Mouse (Mus musculus) right cerebral cortex, postnatal 14 days (tissue): ENCODE data around the gene Ism1.
A peak's percentile ranks its signal among the peaks of the same experiment; 100 is the strongest.

Source experiments
- DNase-seq: peaks from one replicate; pipeline ENCODE4 v3.0.0; 2022

Gene Ism1

GRCm38 (mm10) chr2:139677809-139678274 is at the start of gene Ism1:
TSS of gene Ism1 (plus strand) at chr2:139678178.
- peak; percentile 31 for DNase-seq

- DNase-seq: no peak
Observed at GRCm38 (mm10) chr2:139628731-139629130, 49.2 kb upstream of the Ism1 start.

DNA sequence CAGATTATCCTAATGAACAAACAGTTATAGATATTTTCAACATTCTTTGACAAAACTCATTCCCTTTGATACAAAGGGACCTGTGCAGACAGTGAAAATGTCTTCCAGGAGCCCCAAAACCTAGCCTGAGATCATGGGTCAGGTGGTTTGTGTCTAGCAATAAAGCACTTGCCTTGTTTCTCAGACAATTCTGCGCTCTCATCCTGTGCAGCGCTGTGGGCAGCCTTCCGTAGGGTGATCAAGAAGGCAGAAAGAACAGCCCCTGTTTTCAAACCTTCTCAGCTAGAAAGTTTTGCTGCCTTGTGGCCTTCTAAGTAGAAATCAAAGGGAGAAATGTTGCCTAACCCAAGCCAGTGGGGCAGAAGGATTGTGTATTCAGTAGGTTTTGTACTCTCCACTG is 48.3 kb upstream of the Ism1 start:
- no peak for DNase-seq

GRCm38 (mm10) chr2:139634506-139634905 is 43.5 kb upstream of the Ism1 start:
- no peak for DNase-seq

GRCm38 (mm10) chr2:139637861-139638260 is 40.1 kb upstream of the Ism1 start:
- DNase-seq: no peak

DNA sequence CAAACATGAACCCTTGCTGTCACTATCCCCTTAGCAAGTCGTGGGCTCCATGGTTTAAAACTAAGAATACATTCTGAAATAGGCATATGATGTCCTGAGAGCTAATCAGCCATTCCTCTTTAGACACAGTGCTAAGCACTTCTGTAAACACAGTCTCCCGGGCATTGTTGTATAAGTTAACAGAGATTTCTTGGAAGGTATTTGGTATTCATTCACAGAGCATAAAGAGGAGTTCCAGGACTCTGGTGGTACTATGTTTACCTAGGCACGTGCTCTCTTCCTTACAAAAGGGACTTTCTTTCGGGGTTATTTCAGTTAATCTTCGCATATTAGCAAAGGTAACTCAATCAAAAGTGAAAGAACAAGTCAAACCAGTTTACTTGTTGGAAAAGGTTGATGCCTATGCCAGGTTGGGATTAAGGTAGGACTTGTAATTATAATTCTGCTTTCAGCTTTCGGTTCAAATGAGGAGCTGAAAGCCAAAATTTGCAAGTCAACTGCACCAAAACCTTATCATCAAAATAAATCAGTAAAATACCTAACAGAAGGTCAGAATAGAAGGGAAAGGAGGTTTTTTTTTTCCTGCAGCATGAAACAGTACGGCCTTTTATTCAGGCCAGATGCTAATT is 36.1 kb upstream of the Ism1 start:
- DNase-seq: no peak

DNA sequence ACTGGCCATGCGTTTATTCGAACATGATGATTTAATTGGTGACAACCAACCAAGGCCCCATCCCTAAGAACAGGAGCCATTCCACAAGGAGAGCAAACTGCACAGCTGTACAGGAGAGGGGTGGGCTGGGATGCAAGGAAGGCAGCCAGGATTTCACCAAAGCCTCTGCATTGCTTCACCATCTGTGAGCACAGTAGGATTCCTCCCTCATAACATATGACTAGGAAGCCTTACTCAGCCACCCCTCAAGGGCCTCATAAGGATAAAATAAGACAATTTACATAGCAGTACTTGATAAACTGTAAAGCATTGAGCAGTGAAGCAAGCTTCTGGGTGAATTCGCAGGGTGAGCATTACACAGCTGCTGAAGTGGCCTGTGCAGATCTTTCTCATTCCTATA is 28.5 kb upstream of the Ism1 start:
- peak; percentile 13 for DNase-seq

GRCm38 (mm10) chr2:139656750-139657149 is 21.2 kb upstream of the Ism1 start:
- DNase-seq: no peak

DNA sequence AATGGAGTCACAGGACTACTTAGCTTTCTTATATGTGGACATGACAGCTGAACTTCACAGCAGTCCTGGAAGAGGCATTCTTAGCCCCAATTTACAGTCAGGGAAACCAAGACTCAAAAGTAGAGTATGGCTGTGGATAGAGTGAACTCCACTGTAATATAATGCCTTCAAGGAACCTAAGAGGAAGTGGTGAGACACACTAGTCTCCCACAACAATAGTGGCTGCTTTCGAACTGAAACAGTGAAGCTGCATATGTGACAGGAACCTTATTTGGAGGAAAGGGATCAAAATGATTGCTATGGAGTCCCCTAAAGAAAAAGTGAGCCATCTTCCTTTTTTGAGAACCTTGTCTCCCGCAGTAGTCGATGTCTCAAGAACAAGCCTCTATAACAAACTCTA is 6.1 kb upstream of the Ism1 start:
- no peak for DNase-seq

GRCm38 (mm10) chr2:139672371-139672770 is 5.6 kb upstream of the Ism1 start:
- no peak for DNase-seq

- DNase-seq: peak; percentile 77
Observed at GRCm38 (mm10) chr2:139677065-139677762, 764 bp upstream of the Ism1 start.

DNA sequence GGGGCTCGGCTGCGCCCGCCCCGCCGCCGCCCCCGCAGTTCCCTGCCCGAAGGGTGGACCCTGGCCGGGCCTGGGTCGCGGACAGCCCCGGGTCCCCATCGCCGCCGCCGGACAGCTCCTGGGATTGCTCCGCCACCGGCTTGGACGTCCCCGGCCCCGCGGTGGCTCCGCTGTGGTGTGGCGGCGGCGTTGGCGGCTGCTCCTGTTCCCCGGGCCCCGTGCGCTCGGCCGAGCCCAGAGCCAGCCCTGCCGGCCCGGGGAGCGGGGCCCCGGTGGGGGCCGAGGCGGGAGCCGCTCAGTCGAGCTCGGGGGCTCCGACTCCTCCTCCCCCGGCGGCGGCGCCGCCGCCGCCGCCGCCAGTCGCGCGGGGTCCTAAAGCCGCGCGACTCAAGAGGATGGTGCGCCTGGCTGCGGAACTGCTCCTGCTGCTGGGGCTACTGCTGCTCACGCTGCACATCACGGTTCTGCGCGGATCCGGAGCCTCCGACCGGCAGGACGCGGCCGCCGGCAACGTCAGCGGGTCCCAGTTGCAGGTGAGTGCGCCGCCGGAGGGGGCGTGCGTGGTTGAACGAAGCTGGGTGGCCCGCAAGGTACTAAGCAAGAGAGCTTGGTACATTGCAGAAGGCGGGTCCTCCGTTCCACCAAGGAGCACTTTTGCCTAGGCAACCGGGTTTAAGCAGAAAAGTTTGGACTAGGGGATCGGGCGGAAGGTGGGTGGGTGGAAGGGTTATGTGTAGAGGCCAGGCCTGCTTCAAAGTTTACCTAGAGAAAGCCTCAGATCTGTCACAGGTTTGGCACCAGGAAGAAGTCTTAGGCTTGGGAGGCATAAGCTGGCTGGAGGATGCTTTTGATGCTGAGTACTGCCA is 530 bp downstream of the Ism1 start:
- peak; percentile 61 for DNase-seq

GRCm38 (mm10) chr2:139682540-139682939 is 4.6 kb downstream of the Ism1 start:
- no peak for DNase-seq

DNA sequence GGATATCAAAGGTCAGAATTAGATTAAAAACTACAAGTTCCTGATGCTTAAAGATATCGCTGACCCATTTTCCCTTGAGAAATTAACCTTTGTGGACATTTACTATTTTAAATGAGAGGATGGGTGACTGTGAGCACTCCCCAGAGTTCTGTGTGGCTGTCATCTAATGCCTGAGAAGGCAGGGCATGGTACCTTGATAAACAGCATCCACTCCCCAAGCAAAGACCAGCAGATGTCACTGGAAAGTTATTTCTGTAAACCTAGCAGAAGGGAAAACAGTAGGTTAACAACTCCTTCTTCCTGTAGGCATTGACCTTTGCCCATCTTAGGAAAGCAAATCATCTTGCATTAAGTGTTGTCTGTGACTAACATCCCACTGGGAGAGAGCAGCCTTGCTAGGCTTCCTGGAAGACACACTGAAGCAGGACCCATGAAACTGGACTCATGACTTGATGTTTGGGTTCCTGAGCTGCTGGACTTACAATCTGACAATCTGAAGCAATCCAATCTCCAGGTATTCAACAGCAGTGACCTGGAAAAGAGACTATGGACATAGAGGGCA is 11.5 kb downstream of the Ism1 start:
- DNase-seq: no peak

DNA sequence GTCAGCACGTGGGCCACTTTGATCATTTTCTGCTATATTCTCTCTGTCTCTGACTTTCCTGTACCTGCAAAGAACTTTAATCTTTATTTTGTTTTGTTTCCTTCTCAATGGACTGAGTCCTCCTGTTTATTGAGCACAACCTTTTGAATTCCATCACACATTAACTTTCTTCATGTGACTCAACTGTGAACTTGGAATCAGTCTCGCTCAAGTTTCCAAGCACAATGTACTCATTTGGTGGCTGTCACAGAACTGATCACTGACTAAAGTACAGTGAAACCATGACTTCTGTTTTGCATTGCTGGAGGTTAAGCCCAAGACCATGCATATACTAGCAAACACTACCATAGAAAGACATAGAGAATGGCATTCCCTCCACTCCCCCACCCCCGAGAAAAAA is 15.5 kb downstream of the Ism1 start:
- DNase-seq: no peak

GRCm38 (mm10) chr2:139694638-139695037 is 16.7 kb downstream of the Ism1 start:
- no peak for DNase-seq

DNA sequence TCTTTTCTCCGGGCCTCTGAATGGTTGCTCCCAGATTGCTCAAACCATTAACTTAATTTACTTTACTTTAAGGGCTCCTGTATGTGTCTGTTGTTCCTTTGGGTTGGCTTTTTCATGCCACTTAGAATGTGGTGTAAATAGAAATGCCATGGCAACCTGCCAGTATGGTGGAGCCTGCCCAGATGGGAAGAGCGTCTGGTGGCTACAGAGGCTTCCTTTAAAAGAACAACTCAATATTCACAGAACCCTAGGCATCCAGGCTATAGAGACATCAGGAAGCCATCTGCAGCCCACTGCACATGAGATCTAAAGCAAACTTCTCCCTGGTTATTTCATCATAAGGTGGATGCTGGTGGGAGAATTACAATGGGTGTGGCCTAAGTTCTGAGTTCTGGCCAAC is 18.6 kb downstream of the Ism1 start:
- peak; percentile 25 for DNase-seq

- DNase-seq: no peak
Observed at GRCm38 (mm10) chr2:139700609-139701008, 22.6 kb downstream of the Ism1 start.

GRCm38 (mm10) chr2:139704951-139705350 is 27.0 kb downstream of the Ism1 start:
- DNase-seq: no peak

GRCm38 (mm10) chr2:139708194-139708899 is 30.4 kb downstream of the Ism1 start:
- DNase-seq: no peak

DNA sequence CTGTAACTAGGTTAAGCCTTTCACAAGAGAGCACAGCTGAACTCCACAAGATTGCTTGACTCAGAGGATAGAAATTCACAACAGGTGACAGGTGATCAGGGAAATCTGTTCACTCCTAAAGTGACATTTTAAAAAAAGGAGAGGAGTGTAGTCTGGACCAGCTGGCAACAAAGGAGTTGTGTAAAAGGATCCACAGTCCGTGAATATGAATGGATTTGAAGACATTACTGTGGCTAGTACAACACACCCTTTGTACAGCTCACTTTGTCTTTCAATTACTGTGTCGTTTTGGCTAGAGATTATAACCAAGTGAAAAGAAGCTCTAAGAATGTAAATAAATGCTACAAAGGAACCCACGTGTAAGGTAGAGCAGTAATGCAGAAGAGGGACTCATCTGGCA is 33.7 kb downstream of the Ism1 start:
- no peak for DNase-seq

- DNase-seq: no peak
Observed at GRCm38 (mm10) chr2:139712046-139712445, 34.1 kb downstream of the Ism1 start.

- DNase-seq: no peak
Observed at GRCm38 (mm10) chr2:139714206-139714605, 36.2 kb downstream of the Ism1 start.
